Mouse (Mus musculus): ENCODE measurements around the gene Ppih. TPM values are rescaled to one million over a fixed set of nuclear protein-coding genes. Genes with fewer than 3 reads are reported as not detected.

Ppih gene
- 19.9 and 23.8 TPM in 2 replicates for total RNA-seq (2021)
- long read RNA-seq, experiment 1, transcript Ppih-203 (10 exons, 800 nt) = major isoform, 5 of 14 reads
- long read RNA-seq, experiment 1, transcript Ppih-205 (10 exons, 1,288 nt) = major isoform, 5 of 14 reads
- long read RNA-seq, experiment 1, partial matches to known transcripts = 1 of 14 reads
- long read RNA-seq, experiment 1, other reads (novel, unspliced or antisense) = 3 of 14 reads
- long read RNA-seq, experiment 2, transcript Ppih-203 (10 exons, 800 nt) = major isoform, 10 of 17 reads
- long read RNA-seq, experiment 2, partial matches to known transcripts = 1 of 17 reads
- long read RNA-seq, experiment 2, other reads (novel, unspliced or antisense) = 0 of 17 reads

GRCm38 (mm10) chr4:119320131-119320830, at the start of gene Ppih:
TSS of gene Ppih (minus strand) at chr4:119320546.
- DNase-seq = peak; percentile 98

DNA sequence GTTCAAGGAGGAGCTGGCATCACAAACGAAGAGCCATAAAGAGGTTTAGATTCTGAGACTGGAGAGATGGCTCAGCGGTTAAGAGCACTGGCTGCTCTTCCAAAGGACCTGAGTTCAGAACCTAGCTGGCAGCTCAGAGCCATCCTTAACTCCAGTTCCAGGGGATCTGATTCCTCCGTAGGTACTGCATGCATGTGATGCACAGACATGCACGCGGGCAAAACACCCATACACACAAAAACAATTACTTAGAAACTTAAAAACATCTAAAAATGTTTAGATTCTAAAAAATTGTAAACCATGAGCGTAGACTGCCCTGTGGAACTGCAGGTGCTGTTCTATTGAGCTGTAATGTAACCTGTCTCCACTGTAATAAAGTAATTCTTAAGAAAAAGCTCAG, 49.1 kb upstream of the Ppih start:
- no peak for DNase-seq

DNA sequence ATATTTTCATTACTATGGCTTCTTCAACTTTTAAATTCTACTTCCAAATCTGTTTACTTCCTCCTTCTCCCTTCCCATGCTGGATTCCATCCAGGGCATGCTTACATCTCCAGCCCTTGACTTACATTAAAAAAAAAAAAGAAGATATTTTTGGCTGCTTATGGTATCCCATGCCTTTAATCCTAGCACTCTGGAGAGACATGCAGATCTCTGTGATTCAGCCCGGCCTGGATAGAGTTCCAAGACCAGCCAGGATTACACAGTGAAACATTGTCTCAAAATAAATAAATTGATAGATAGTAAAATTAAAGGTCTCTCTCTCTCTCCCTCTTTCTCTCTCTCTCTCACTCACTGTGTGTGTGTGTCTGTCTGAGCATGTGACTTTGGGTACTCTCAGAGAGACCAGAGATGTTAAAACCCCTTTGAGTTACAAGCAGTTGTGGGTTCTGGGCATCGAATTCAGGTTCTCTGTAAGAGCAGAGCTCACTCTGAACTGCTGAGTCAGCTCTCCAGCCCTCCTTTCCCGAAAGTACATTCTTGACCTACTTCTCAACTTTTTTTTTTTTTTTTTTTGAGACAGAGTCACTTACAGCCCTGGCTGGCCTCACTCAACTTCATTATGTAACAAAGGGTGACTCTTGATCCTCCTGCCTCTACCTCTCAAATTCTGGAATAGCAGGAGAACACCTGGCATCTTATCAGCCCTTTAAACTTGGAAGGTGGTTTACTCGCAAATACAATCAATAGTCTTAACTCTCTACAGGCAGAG, 46.6 kb upstream of the Ppih start:
- DNase-seq = peak; percentile 49

DNA sequence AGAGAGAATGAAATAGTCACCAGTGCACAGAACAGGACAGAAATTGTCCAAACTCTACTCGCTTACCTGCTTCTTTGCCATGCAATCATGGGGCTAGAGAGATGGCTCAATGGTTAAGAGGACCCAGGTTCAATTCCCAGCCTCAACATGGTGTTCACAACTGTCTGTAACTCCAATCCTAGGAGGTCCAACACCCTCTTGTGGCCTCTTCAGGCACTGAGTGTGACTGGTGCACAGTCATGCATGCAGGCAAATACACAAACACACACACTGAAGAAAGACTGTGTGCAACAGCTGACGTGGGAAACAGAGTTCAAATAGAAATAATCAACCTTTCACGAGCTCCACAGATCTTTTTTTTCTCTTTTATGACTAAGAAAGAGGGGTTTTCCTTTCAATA, 41.9 kb upstream of the Ppih start:
- no peak for DNase-seq

DNA sequence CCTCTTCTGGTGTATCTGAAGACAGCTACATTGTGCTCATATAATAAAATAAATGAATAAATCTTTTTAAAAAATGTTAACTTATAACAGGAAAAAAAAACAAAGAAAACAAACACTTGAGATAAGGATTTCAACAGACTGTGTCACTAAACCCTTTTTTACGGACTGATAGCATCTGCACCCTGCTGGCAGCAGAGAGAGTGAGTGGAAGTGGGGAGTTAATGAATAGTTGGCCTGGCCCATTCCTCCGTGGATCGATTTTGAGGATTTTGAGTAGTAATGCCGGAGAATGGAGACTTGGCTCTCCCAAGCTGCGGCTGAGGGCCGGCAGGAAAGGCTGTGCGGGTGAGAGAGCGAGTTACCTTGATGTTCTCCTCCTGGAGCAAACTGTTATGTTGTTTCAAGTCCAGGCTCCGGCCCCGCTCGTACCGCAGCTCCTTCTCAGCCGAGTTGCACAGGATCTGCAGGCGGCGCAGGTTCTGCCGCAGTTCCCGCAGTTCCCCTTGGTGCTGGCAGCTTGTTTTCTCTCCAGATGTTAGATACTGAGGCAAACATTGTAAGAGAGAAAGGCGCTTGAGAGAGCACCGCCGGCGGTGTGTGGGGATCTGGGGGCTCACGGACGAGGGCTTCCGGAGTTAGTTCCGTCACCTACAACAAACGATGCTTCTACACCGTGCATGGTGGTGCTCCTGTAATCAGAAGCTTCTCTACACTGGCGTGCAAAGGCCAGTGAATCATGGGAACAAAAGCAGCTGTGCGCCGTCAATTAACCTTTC, 39.0 kb upstream of the Ppih start:
- DNase-seq = peak; percentile 39

DNA sequence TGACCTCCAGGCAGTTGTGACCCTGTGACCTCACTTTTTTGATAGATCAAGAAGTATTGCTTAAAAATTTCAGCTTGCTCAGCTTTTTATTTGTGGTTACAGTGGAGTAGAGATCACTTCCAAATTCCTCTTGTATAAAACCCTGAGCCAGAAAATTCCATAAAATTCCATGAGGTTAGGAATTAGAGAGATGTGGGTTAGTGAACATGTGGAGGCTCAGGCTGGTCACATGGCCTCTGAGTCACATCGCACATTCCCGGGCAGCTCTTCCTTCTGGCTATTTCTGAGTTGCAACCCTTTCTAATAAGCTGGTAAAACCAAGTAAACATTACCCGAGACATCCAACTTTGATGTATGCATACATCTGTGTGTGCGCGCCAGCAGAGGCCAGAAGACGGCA, 25.2 kb upstream of the Ppih start:
- no peak for DNase-seq

DNA sequence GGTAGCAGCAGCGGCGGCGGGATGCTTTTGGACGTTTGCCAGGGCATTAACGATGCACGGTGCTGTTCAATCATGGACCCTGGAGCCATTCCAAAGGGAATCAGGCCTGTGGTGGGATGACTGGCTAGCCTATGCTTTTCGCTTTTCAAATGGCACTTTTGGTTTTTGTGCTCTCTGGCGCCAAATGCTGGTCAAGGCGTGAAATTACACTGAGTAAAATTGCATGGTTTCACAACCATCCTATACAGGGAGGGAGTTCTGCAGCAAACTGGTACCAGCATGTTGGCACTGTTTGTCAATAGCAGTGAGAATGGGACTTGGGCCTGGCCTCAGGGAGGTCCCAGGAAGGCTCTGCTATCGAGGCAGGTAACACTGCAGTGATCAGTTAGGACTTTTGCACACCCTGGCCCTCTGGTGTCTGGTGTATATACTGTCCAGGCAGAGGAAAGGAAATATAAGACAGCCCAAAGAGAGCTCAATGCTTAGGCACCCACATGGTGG, 18.6 kb upstream of the Ppih start:
- DNase-seq = peak; percentile 67

GRCm38 (mm10) chr4:119338422-119338821, 18.1 kb upstream of the Ppih start:
- no peak for DNase-seq

- peak; percentile 58 for DNase-seq
Observed at GRCm38 (mm10) chr4:119333487-119333886, 13.1 kb upstream of the Ppih start.

GRCm38 (mm10) chr4:119320896-119321550, 677 bp upstream of the Ppih start:
- peak; percentile 28 for DNase-seq

DNA sequence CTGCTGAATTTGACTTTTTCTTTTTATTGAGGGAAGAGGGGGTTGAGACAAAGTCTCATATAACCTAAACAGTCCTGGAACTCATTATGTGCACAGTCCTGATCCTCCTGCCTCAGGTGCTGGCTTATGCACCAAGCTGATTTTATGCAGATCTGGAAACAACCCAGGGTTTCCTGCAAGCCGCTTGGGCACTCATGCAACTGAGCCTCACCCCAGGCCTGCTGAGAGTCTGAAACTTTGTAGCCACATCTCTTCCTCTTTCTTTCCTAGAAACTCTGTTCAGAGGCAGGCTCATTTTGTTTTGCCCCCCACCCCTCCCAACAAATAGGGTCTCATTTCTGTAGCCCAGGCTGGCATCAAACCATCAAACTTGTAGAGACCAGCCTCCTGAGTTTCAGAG, 6.6 kb downstream of the Ppih start:
- no peak for DNase-seq

DNA sequence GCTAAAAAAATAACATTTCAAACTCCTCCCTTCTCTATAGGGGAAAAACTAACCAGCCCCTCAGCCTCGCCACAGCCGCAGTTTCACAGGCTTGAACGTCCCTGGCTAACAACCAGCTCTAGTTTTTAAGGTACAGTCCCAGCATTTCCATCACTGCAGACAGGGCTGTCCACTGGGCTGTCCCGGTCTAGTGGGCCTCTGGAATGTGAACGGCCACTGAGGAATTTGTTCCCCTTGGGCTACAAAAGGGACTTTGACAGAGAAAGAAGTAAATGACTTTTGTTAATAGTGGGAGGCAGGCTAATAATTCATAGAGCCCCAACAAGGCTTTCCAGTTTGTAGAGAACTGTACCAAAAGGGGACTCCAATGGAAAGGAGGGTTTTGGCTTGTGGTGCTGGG, 14.9 kb downstream of the Ppih start:
- no peak for DNase-seq

- no peak for DNase-seq
Observed at GRCm38 (mm10) chr4:119303291-119303690, 17.1 kb downstream of the Ppih start.

DNA sequence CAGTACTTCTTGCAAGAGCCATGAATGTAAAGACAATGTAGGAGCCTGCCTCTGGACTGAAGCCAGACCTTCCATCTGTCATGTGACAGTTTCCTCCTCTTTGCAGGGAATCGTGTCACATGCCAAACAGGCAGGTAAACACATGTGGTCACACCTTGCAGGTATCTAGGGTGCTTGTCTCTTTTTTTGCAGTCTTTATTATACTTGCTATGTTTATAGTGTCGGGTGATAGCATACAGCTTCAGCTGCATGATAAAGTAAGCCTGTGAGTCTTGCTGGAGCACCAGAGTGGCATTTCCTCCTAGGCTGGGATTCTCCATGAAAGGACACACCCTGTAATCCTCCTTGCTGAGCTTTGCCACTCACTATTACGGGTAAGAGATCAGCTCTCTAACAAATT, 18.6 kb downstream of the Ppih start:
- DNase-seq = no peak

GRCm38 (mm10) chr4:119300761-119301160, 19.6 kb downstream of the Ppih start:
- peak; percentile 47 for DNase-seq

GRCm38 (mm10) chr4:119297361-119297760, 23.0 kb downstream of the Ppih start:
- no peak for DNase-seq

DNA sequence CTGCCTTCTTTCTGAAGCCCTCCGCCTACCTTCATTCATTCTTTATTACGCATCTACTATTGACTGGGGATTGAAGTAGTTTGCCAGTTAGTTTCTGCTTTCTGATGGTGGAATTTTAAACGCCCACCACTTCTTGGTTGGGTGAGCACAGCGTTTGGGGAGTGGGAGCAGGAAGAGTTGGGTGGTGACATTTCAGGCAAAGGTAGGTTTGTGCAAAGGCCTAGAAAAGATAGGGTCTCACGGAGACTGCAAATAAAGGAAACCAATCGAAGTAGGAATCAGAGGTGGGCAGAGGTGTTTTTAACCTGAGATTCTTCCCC, 25.3 kb downstream of the Ppih start:
- DNase-seq = no peak

DNA sequence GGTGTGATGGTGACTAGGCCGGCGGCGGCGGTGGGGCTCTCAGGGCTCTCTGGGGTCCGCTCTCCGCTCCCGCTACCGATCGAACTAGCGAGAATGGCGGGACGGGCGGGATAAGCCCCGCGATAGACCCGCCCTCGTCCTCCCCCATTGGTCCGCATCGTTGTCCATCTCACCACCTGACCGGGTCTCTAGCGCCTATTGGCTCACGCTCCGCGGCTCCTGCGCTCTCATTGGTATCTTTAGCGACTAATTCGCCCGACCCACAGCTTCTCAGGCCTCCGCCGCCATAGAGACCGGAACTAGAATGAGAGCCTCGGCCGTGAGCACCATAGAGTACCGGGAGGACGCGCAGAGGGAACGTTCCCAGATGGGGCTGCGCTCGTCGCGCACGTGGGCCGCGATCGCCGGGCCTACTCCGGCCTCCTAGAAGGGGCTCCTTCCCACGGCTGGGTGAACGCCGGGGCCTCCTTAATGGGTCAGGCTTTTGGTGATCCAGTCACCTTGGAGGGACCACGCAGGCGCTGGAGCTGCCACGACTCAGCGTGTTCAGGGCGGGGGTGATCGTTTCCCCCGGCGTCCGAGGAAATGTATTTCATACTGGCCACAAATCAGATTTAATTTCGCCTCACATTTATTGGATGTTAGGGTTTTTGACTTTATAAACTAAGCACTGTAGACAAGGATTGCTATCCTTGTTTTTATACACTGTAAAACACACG, 25.8 kb downstream of the Ppih start, which contains the start of gene Ybx1:
Gene Ybx1, minus strand, starts transcription at position 190 of the 719 bp plus-strand sequence.
- peak; percentile 100 for DNase-seq

DNA sequence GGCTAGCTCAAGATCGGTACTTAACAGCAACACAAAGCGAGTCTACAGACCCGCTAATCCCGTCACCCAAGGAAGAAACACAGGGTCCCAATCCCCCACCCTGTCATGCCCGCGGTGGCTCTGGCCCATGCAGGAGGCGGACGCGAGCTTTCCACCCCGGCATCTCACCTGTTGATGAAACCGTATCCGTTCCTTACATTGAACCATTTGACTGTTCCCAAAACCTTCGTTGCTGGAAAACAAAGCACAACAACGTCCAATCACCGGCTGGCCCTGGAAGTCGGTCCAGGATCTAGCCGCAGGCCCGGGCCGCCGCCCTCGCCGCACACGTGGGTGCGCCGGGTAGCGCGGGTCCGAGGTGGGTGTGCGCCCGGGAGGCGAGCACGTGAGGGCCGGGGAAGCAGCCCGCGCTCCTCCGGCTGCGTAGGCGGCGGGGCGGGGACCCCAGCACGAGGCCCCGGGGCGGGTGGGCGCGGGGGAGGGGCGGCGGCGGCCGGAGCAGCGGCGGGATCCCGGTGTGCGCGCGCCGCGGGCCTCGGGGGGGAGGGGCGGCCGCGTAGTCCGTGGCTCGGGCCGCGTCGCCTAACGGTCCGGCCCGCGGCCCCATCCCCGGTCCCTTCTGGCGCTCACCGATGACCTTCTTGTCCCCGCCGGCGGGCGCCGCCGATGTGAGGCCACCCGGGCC, 26.6 kb downstream of the Ppih start:
- DNase-seq = peak; percentile 64

Measured in adrenal gland, postnatal 14 days (tissue).